Mouse (Mus musculus) ovary, adult 18-20 months (tissue): ENCODE measurements at regions not wholly inside any gene's neighbourhood (a gene's known extent, or its start where the extent isn't known, plus 50 kb on each side); places are given as distances from the start of the nearest gene placed in this dataset.

Experiments
- DNase-seq: peaks from one replicate; pipeline ENCODE4 v3.0.0; 2022; ENCODE audit warnings: low spot score, mixed read lengths

DNA sequence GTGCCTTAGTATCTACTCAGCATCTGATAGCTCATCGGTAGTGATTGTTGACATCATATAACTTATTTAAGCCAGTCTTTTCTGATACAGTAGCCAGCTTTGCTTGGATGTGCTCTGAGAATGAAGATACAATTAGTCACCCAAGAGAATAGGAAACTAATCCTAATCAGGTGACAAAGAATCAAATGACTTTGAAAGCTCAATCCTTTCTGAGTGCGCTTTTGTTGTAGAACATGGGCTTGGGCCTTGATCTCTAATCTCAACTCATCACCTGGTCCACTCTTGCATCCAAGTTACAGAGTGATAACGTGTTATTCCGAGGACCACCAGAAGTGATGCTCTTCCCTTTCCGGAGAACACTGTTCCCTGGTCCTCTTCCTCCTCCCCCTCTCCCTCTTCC, 86.9 kb upstream of the Cpm start:
- DNase-seq, result no peak

DNA sequence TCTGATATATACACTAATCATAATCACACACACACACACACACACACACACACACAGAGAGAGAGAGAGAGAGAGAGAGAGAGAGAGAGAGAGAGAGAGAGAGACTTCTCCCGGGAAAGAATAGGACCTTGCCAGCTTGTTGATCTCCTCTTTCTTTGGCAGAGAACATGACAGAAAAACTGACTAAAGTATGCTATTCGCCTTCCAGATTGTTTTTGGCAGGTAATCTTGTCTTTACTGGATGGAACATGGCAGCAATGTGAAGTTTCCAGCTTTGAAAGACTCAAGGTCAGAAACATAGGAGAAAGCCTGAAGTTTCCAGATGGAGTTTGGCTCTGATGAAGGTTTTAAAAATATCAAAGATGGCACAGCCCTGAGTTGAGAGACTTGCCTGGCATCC, 87.8 kb upstream of the Cpm start:
- DNase-seq, result no peak

- DNase-seq, result no peak
These were observed 88.4 kb upstream of the Cpm start for GRCm38 (mm10) chr10:117540747-117541398.

DNA sequence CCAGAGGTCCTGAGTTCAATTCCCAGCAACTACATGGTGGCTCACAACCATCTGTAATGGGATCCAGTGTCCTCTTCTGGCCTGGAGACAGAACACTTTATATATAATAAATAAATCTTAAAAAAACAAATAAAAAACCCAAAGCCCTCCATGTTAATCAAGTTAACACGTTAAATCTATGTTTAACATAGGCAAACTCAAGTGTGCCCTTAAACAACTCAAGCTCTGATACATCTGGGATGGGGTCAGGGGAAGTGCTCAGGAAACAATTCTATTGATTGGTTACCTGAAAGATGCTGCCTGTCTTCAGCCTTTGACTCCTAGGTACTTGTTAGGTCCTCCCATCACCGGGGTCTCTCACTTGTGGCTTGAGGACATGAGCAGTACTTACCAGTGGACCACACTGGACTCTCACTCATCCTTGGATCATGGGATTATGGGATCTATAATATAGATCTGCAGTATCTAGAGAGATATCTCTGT, 89.1 kb upstream of the Cpm start:
- DNase-seq, result no peak

DNA sequence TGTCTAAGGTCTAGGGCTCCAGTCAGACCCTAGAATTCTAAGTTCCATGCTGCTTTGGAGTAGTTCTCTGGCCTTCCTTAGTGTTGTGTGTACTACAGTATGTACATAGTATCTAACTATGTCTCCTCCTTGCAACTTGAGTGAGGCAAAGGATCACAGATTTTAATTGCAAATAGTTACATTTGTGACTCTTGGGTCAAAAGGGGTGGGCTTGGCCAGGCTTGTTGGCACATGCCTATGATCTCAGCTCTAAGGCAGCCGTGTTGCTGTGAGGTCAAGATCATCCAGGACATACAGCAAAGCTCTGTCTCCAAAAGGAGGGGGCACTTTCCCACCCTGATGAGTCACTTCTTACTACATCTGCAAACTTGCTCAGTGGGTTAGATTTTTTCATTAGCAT, 89.8 kb upstream of the Cpm start:
- DNase-seq, result no peak

- DNase-seq, result no peak
These were observed 90.6 kb upstream of the Cpm start for GRCm38 (mm10) chr10:117538725-117539124.

GRCm38 (mm10) chr10:117536769-117537599, 92.3 kb upstream of the Cpm start:
- no peak for DNase-seq

DNA sequence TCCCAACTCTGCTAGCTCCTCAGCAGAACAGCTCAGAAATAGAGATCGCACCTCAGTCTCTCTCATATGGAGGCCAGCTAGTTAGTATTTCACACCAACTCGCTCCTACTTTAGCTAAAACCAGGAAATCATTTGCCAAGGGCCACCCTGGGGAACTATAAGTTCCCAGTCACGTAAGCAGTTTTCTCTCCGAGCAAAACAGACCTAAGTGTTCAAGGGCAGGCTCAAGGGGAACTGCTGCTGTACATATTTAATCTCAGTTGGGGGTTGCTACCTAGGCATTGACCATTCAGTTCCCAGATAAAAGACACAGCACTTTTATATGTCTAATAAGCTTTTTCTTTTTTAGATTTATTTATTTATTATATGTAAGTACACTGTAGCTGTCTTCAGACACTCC, 93.5 kb upstream of the Cpm start:
- DNase-seq, result no peak

GRCm38 (mm10) chr10:117534992-117535719, 94.1 kb upstream of the Cpm start:
- no peak for DNase-seq

- DNase-seq, result no peak
These were observed 94.8 kb upstream of the Cpm start for GRCm38 (mm10) chr10:117534478-117534877.

DNA sequence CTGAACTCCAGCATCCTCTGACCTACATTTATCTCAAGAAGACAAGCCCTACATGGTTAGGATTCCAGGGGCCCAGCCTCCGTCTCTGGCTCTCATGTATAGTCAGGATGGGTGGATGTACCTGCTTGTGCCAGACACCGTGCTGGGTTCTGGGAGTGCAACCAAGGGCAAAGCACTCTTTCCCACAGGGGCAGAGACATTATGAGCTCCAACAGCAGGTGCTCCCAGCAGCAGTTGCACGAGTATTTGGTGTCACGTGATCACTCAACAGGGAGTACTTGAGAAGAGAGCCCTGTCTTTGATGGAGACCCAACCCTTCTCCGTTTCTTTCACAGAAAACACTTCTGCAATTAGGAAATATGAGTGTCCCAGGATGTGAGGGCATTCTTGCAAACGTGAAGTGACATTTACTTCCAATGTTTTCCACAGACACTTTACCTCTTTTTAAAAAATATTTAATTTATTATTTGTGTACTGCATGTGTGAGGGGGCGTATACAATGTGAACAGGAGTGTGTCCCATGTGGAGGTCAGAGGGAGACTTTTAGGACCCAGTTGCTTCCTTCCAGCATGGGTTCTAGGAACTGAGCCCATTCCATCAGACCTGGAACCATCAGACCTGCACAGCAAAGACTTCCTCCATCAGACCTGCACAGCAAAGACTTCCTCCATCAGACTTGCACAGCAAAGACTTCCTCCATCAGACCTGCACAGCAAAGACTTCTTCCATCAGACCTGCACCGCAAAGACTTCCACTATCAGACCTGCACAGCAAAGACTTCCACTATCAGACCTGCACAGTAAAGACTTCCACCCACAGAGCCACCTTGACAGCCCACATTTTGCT, 95.5 kb upstream of the Cpm start:
- DNase-seq, result no peak

DNA sequence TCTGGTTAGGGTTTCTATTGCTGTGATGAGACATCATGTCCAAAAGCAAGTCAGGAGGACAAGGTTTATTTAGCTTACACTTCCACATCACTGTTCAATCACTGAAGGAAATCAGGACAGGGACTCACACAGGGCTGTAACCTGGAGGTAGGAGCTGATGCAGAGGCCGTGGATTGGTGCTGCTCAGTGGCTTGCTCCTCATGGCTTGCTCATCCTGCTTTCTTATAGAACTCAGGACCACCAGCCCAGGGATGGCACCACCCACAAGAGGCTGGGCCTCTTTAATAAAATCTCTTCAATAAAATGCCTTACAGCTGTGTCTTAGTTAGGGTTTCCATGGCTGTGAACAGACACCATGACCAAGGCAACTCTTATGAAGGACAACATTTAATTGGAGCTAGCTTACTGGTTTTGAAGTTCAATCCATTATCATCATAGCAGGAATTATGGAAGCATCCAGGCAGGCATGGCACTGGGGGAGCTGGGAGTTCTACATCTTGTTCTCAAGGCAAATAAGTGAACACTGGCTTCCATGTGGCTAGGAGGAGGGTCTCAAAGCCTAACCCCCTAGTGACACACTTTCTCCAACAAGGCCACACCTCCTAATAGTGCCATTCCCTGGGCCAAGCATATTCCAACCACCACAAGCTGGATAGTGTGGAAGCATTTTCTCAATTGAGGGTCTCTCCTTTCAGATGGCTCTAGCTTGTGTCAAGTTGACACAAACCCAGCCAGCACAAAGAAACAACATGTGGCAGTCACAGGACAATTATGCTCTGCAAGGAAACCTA, 96.4 kb upstream of the Cpm start:
- DNase-seq, result no peak

DNA sequence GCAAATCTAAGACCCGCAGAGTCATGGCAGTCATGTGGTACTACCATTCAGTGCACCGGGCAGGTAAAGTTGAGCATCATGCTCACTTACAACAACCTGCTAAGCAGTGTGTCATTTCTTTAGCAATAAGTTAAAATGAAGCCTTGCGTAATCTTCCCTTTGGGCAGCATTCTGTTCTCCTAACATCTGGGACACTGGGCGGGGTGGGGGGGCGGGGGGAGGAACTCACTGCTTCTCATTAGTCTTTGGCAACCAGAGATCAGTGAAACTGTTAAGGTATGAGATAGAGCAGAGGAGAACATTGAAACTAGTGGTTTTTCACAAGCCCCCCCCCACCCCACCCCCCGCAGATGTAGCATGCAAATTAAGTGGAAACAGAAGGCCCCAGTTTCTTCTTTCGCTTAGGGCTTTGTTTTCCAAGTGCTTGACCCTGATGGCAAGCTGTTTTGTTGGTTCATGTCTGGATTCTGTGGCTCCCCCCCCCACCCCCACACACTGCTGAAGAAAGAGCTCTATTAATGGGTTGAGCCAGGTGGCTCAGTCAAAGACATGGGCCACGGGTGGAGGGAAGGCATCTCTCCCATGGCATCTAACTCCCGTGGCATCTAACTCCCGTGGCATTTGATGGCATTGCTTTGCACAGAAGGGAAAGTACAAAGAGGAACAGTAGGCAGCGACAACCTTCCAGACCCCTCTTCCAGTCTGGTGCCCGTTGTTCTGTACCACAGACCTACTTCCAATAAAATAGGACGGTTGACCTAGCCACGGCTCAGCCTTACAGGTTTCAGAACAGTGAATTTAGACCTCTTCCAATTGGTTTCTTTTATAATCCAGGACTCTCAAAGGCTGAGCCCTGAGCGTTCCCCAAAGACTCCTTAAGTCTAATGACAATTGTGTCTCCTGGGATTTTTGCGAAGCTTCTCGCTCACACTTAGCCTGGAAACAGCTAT, 97.2 kb upstream of the Cpm start:
- no peak for DNase-seq

- DNase-seq, result no peak
These were observed 98.3 kb upstream of the Cpm start for GRCm38 (mm10) chr10:117530859-117531602.

DNA sequence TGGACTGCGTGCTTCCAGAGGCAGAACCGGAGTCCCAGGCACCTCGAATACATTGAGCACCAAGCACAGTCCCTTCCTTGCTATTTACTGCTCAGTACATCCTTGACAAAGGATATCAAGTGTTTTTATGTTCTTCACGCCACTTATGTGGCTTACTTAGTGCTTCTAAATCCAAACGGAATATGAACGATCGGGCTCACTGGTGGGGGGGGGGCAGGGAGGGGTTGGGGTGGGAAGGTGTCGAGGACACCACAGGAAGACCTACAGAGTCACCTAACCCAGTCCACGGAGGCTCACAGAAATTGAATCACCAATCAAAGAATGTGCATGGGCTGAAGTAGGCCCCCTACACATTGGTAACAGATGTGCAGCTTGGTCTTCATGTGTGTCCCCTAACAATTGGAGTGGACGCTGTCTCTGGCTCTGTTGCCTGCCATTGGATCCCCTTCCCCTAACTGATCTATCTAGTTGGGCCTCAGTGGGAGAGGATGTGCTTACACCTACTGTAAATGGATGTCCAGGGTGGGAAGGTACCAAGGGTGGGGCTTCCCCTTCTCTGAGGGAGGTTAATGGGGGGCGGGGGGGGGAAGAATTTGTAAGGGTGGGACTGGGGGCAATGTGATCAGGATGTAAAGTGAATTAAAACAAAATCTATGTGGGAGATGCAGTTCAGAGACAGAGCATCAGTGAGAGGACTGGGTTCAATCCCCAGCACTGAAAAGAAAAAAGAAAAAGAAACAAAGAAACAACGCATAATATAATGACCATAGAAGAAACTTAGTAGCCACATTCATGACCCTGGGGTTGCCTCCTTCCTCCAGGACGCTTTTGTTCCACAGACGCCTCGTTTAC, 99.1 kb upstream of the Cpm start:
- DNase-seq, result no peak

DNA sequence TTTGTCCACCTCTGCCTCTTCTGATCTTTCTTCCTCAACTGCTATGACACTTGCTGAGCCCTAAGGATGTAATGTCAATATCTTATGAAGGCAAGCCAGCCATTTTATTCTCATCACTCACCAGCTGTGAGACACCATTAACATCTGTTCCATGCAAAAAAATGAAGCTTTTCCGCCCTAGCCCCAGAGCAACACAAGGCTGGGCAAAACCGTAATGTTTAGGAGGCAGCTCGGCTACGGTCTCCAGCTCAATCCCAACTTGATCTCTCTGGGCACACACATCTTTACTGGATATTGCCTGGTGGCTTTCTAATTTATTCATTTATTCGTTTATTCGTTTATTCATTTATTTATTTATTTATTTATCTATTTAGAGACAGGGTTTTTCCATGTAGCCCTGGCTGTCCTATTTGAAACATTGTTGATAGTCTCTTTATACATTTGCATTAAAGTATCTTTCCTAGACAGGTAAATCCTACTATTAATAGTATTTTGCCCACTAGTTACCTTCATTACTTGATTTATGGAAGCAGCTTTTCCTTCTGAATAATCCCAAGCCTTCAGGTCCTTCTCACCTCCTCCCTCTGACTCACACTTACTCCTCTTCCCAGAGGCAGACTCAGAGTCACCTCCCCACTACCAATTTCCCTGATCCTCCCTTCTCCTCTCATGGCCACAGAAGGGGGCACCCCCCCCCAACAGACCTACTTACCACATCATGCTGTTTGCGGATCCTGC, 99.9 kb upstream of the Cpm start:
- no peak for DNase-seq

- no peak for DNase-seq
These were observed 100.6 kb upstream of the Cpm start for GRCm38 (mm10) chr10:117528575-117529268.
